Mouse (Mus musculus) midbrain, embryonic 14.5 days (tissue): ENCODE results near the gene Sgo2a. TPM values are rescaled to one million over a fixed set of nuclear protein-coding genes. Genes with fewer than 3 reads are reported as not detected.

Source experiments
- ATAC-seq: fragments of 200-750 bp; cut with Nextera tagmentation; 2 replicates; pipeline ENCODE4 v1.8.0; 2017; ENCODE audit warnings: moderate number of reproducible peaks, moderate library complexity; ENCODE audit not compliant: low FRiP score, low TSS enrichment
- DNase-seq: peaks from one replicate; pipeline ENCODE4 v3.0.0-alpha.2; 2015
- H3K27ac ChIP-seq: fragments of 300-500 bp; sonication (generic); replicated peaks from 2 replicates; pipeline ENCODE4 v1.5.1; 2014; ENCODE audit warnings: mild to moderate bottlenecking, low read depth, low read length, moderate library complexity
- H3K27me3 ChIP-seq: fragments of 300-500 bp; sonication (generic); 2 replicates; pipeline ENCODE4 v1.6.1; 2014; ENCODE audit warnings: low read length, control low read depth, mixed read lengths; ENCODE audit not compliant: control insufficient read depth, insufficient read depth
- H3K36me3 ChIP-seq: fragments of 300-500 bp; sonication (generic); 2 replicates; pipeline ENCODE4 v1.6.1; 2014; ENCODE audit warnings: low read length, control low read depth; ENCODE audit not compliant: control insufficient read depth, insufficient read depth
- H3K4me1 ChIP-seq: fragments of 300-500 bp; sonication (generic); 2 replicates; pipeline ENCODE4 v1.6.1; 2014; ENCODE audit warnings: mild to moderate bottlenecking, antibody characterized with exemption, low read length, control low read depth; ENCODE audit not compliant: control insufficient read depth, insufficient read depth
- H3K4me2 ChIP-seq: fragments of 300-500 bp; sonication (generic); 2 replicates; pipeline ENCODE4 v1.6.1; 2014; ENCODE audit warnings: mild to moderate bottlenecking, low read length, moderate library complexity
- H3K4me3 ChIP-seq: fragments of 300-500 bp; sonication (generic); replicated peaks from 2 replicates; pipeline ENCODE4 v1.5.1; 2014; ENCODE audit warnings: low read depth, low read length
- H3K9ac ChIP-seq: fragments of 300-500 bp; sonication (generic); replicated peaks from 2 replicates; pipeline ENCODE4 v1.6.1; 2014; ENCODE audit warnings: mild to moderate bottlenecking, low read length, moderate library complexity
- H3K9me3 ChIP-seq: fragments of 300-500 bp; sonication (generic); 2 replicates; pipeline ENCODE4 v1.6.1; 2016; ENCODE audit warnings: low read length, control low read depth, mixed read lengths; ENCODE audit not compliant: control insufficient read depth
- WGBS: fragments of 180-500 bp; shearing (Covaris S2); extraction: QIAGEN DNeasy Blood & Tissue Kit; methylation state at CpG from one replicate; pipeline ENCODE4 v1.1.7; 2014; 5-methylcytosine and 5-hydroxymethylcytosine counted together
- polyA plus RNA-seq: library from polyadenylated mRNA; unstranded; fragments of >200 nt; fragmentation: Nextera tagmentation; extraction: Ambion mirVana; gene quantifications from 2 replicates; pipeline ENCODE4 v1.2.1, GENCODE M21; 2014

Sgo2a gene
- polyA plus RNA-seq, 1 experiment from 2014 or later, result 5.2 TPM

DNA sequence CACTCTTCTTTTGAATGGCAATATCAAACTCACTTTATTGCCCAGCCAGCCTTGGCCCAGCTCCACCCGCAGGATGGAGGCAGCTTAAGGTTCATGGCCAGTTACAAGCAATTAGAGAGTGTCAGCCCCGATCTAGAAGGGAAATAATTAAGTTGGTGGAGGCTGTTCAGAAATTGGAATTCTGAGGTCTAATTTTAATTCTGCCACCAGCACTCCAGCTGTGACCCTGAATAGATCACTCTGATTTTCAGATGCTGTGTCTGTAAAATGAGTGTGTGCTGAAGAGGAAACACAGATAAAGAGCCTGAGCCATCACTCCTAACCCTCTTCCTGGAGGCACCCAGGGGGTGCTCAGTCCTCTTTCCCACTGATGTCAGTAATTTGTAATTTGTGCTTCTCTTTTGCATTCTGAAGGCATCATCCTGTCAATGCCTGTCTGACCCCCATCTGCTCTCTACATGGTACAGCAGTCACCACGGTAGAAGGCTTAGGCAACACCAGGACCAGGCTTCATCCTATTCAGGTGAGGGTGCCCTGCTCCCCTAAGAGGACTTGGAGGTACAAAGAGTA, 51.0 kb downstream of the Sgo2a start:
- 47% methylated on average over 3 of the region's 3 CpGs for WGBS
- Histone ChIP-seq H3K4me2 (no peak overlapping the region), H3K9me3 (no peaks in the 10 kb centered on the region), H3K27me3 (no peaks in the 10 kb centered on the region), H3K4me3 (no peak overlapping the region), H3K9ac (no peak overlapping the region), H3K27ac (0 out of 2 replicates have a peak overlapping the region, but pooled peaks have one; percentile 9), H3K36me3 (no peaks in the 10 kb centered on the region), H3K4me1 (no peaks in the 10 kb centered on the region)
- peak; percentile 39; the same call in 1 of the 2 replicates for ATAC-seq
- peak; percentile 35 for DNase-seq

DNA sequence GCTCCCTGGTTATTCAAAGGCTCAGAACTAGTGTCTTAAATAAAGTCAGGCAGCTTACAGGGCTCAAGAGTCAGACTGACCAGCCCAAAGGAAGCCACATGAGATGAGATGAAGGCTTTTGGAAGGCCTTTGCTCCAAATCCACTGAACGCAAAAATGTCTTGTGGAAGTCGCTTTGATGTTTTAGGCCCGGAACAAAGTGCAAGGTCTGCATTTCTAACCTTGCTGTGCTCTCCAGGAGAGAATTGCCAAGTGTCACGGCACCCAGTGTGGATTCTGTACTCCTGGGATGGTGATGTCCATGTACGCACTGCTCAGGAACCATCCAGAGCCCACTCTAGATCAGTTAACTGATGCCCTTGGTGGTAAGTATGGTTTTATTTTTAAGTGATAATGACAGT, 53.4 kb downstream of the Sgo2a start:
- H3K36me3 ChIP-seq, result no peaks in the 10 kb centered on the region
- no peak overlapping the region for H3K27ac ChIP-seq
- H3K27me3 ChIP-seq, result no peaks in the 10 kb centered on the region
- no peak overlapping the region for H3K4me3 ChIP-seq
- H3K4me1 ChIP-seq, result no peaks in the 10 kb centered on the region
- no peak overlapping the region for H3K4me2 ChIP-seq
- WGBS, result 90% methylated on average over 5 of the region's 5 CpGs
- DNase-seq, result no peak
- no peak overlapping the region for H3K9ac ChIP-seq
- H3K9me3 ChIP-seq, result no peaks in the 10 kb centered on the region
- no peak for ATAC-seq

DNA sequence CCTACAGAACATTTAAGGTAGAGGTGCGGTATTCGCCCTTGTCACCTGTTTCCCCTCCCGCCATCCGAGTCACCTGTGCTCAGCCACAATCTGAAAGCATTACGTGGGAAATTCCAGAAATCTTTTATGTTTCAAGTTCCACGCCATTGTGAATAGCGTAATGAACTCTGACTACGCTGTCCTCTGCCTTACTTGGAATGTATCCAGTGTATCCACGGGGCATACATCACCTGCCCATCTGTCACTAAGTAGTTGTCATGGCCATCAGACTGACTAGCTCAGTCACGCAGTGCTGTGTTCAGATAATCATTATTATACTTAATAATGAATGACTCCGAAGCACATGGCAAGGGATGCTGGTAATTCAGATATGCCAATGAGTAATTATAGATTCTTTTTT, 59.8 kb downstream of the Sgo2a start:
- 75% methylated on average over 11 of the region's 11 CpGs for WGBS
- Histone ChIP-seq H3K36me3 (no peaks in the 10 kb centered on the region), H3K4me2 (no peak overlapping the region), H3K9me3 (no peaks in the 10 kb centered on the region), H3K27me3 (no peaks in the 10 kb centered on the region), H3K4me3 (no peak overlapping the region), H3K9ac (no peak overlapping the region), H3K27ac (no peak overlapping the region), H3K4me1 (no peaks in the 10 kb centered on the region)
- no peak for DNase-seq
- ATAC-seq, result peak; percentile 55; the same call in 1 of the 2 replicates

DNA sequence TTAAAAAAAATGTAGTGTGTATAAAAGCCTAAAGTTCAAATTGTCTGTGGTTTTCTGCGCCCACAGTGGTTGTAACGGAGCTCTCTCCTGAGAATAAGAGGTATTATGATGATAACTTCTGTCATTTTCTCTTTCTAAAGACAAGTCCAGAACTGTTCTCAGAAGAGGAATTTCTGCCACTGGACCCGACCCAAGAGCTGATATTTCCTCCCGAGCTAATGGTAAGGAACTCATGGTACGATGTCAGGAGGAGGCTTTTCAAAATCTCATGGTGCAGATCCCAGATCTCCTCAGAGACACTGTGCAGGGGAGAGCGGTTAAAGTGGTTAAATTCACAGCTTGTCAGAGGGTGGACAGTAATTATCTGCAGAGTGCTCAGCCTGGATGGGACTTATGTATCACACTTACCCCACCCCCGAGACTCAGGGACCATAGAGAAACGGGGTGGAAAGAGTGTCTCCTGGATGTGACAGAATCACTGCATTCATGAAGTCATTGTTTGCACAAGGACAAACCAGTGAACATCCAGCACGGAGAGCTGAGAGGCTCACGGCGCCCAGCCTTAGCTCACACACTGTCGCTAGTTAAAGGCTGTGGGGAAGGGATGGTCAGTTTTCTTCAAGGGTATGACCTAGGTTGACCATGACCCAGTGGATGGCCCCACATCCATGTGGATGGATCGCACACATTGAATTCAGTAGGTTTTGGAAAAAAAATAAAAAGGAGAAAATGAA, 60.5 kb downstream of the Sgo2a start:
- ATAC-seq (no peak), DNase-seq (no peak)
- Histone ChIP-seq H3K4me3 (no peak overlapping the region), H3K36me3 (no peaks in the 10 kb centered on the region), H3K4me1 (no peaks in the 10 kb centered on the region), H3K4me2 (no peak overlapping the region), H3K9me3 (no peaks in the 10 kb centered on the region), H3K9ac (no peak overlapping the region), H3K27ac (no peak overlapping the region), H3K27me3 (no peaks in the 10 kb centered on the region)
- 77% methylated on average over 13 of the region's 13 CpGs for WGBS

DNA sequence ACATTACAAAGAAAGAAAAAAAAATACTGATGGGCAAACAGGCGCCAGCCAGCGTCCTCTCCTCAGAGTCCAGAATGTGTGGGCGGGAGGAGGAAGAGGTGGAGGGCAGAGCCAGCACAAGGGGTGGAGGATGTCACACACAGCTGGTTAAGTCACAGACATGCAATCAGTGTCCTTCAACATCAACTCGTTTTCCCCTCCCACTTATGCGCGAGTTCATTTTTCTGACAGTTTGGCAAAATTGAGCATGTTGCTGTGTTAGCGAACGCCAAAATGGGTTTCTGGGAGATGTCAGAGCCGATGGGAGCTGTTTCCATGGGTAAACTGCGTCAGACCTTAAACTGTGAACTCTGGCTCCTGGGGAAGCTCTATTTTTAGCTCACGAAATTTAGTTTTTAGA, 61.2 kb downstream of the Sgo2a start:
- no peaks in the 10 kb centered on the region for H3K36me3 ChIP-seq
- DNase-seq (no peak), ATAC-seq (no peak)
- no peak overlapping the region for H3K27ac ChIP-seq
- H3K27me3 ChIP-seq, result no peaks in the 10 kb centered on the region
- no peaks in the 10 kb centered on the region for H3K4me1 ChIP-seq
- no peak overlapping the region for H3K4me2 ChIP-seq
- WGBS, result 84% methylated on average over 11 of the region's 11 CpGs
- H3K4me3 ChIP-seq, result no peak overlapping the region
- no peaks in the 10 kb centered on the region for H3K9me3 ChIP-seq
- no peak overlapping the region for H3K9ac ChIP-seq

DNA sequence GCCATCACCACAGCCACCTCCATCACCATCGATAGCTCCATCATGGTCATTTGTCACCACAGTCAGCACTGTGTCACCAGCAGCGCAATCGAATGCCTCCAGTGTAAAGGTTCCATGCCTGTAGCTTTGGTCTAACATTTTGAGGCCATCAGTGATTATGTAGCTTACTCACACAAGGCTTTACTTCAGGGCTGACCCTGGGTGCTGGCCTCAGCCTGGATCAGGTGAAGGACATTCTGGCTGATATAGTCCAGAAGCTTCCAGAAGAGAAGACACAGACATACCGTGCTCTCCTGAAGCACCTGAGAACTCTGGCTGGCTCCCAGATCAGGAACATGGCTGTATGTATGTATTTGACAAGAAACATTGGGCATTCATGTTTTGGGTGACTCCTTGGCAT, 63.1 kb downstream of the Sgo2a start:
- H3K9me3 ChIP-seq, result no peaks in the 10 kb centered on the region
- H3K27me3 ChIP-seq, result no peaks in the 10 kb centered on the region
- 97% methylated on average over 4 of the region's 4 CpGs for WGBS
- H3K9ac ChIP-seq, result no peak overlapping the region
- no peaks in the 10 kb centered on the region for H3K4me1 ChIP-seq
- no peaks in the 10 kb centered on the region for H3K36me3 ChIP-seq
- no peak overlapping the region for H3K27ac ChIP-seq
- ATAC-seq, result no peak
- no peak for DNase-seq
- H3K4me2 ChIP-seq, result no peak overlapping the region
- H3K4me3 ChIP-seq, result no peak overlapping the region

DNA sequence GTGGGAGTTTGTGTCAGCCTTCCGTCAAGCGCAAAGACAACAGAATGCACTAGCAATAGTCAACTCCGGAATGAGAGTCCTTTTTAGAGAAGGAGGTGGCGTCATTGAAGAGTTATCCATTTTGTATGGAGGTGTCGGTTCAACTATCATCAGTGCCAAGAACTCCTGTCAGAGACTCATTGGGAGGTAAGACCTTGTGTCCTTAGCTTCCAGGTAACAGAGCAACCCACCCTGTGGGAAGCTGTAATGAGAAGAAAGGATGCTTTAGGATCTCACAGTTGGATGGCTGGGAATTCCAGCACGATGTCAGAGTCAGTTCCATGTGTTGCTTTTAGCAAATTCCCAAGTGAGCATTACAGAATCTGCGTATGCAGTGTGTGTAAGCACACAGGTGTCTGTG, 66.4 kb downstream of the Sgo2a start:
- no peak for ATAC-seq
- H3K36me3 ChIP-seq, result no peaks in the 10 kb centered on the region
- no peaks in the 10 kb centered on the region for H3K27me3 ChIP-seq
- no peak overlapping the region for H3K27ac ChIP-seq
- no peak overlapping the region for H3K4me2 ChIP-seq
- H3K9ac ChIP-seq, result no peak overlapping the region
- DNase-seq, result no peak
- H3K9me3 ChIP-seq, result no peaks in the 10 kb centered on the region
- 95% methylated on average over 7 of the region's 7 CpGs for WGBS
- H3K4me3 ChIP-seq, result no peak overlapping the region
- no peaks in the 10 kb centered on the region for H3K4me1 ChIP-seq

DNA sequence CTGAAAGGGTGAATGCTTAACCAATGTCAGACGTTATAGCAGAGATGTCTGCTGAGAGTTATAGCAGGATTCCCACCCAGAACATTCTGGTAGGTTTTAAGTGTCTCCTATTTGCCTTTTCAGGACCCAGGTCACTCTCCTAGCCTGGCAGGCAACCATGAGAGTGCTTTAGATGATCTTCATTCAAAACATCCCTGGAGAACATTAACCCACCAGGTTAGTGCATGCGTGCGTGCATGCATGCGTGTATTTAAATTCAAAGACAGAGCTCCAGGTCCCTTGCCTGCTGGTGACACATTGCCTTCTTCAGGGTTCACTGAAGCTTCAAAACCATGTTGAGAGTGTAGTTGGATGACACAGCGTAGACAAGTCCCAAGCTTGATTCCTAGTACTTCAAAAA, 69.4 kb downstream of the Sgo2a start:
- H3K27ac ChIP-seq, result no peak overlapping the region
- no peaks in the 10 kb centered on the region for H3K4me1 ChIP-seq
- H3K4me3 ChIP-seq, result no peak overlapping the region
- DNase-seq (no peak), ATAC-seq (no peak)
- no peak overlapping the region for H3K4me2 ChIP-seq
- no peak overlapping the region for H3K9ac ChIP-seq
- WGBS, result 92% methylated on average over 5 of the region's 5 CpGs
- H3K36me3 ChIP-seq, result no peaks in the 10 kb centered on the region
- no peaks in the 10 kb centered on the region for H3K27me3 ChIP-seq
- H3K9me3 ChIP-seq, result no peaks in the 10 kb centered on the region

DNA sequence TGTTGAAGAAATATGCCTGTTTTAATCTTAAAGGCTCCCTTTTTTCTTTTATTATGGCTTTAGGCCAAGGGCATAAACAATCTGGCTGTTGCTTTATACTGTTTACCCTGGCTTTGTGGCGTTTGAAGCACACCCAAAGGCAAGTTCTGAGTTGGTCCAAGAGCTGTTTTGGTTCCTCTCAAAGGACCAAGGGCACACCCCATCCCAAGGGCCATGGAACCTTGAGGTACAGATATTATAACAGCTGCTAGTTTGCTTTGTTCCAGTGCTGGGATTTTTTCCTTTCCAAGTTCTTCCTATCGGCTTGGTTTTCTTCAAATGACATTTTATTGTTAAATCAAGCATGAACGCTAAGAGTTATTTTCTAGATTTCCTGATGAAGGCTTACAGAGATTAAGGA, 69.8 kb downstream of the Sgo2a start:
- Histone ChIP-seq H3K9ac (no peak overlapping the region), H3K4me3 (no peak overlapping the region), H3K4me1 (no peaks in the 10 kb centered on the region), H3K27me3 (no peaks in the 10 kb centered on the region), H3K4me2 (no peak overlapping the region), H3K36me3 (no peaks in the 10 kb centered on the region), H3K27ac (no peak overlapping the region), H3K9me3 (no peaks in the 10 kb centered on the region)
- DNase-seq (no peak), ATAC-seq (no peak)
- 79% methylated on average over 3 of the region's 3 CpGs for WGBS
